Mouse (Mus musculus): ENCODE data around the gene Setd1a. TPM values are rescaled to one million over a fixed set of nuclear protein-coding genes. Genes with fewer than 3 reads are reported as not detected.

Setd1a gene
- polyA plus RNA-seq, 1 experiment from 2014 or later = 32.6 TPM

DNA sequence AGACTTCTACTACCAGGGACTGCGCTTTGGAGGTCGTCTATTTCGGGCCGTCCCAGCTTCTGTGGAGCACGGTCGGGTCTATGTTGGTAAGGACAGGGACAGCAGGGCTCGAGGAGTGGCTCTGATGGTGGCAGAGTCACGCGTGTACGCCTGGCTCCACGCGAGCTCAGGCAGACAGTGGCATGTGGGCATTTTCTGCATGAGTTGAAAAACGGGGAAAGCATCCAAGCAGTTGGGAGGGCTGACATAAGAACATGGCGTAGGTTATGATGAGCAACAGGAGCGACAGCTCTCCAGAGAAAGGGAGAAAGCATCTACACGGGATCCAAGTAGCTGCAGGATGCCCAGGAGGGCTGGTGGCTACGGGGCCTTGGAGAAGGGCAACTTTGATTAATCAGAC is 25.8 kb downstream of the Setd1a start:
- 94% methylated on average over 17 of the region's 17 CpGs for WGBS
- no peak overlapping the region for H3K4me2 ChIP-seq (replicated peaks; ENCODE audit: low read depth, low read length)
- H3K27ac ChIP-seq (ENCODE audit: low read depth, low read length) = no peak overlapping the region
- H3K36me3 ChIP-seq (ENCODE audit: control insufficient read depth, insufficient read depth, low read length) = peaks cover 28% of the 10 kb centered on the region
- ATAC-seq (ENCODE audit: low FRiP score, low TSS enrichment) = no peak
- H3K4me1 ChIP-seq (ENCODE audit: control insufficient read depth, insufficient read depth, low read length) = no peaks in the 10 kb centered on the region
- no peaks in the 10 kb centered on the region for H3K27me3 ChIP-seq (ENCODE audit: control insufficient read depth, insufficient read depth, low read length)
- H3K9ac ChIP-seq (ENCODE audit: low read depth, low read length) = no peak overlapping the region
- H3K9me3 ChIP-seq (ENCODE audit: control insufficient read depth, low read length) = no peaks in the 10 kb centered on the region
- H3K4me3 ChIP-seq (ENCODE audit: low read length) = no peak overlapping the region

DNA sequence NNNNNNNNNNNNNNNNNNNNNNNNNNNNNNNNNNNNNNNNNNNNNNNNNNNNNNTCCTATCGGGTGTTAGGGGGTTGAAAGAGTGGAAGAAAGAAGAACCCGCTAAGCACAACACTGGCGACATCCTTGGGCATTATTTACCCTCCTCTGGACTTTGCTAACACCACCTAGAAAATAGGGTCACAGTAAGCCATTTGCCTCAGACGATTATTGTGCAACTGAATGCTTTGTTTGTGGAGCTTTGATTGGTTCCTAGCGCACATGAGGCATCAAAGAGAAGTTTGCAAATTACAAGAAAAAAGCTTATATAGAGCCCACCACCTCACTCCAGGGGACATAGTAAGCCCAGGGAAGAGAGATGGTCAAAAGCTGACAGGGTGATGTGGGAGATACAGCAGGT is 32.4 kb downstream of the Setd1a start:
- H3K36me3 ChIP-seq (ENCODE audit: control insufficient read depth, insufficient read depth, low read length) = no peaks in the 10 kb centered on the region; the same call in 1 of the 2 replicates
- H3K4me3 ChIP-seq (ENCODE audit: low read length) = no peak overlapping the region
- ATAC-seq (ENCODE audit: low FRiP score, low TSS enrichment) = no peak
- H3K27me3 ChIP-seq (ENCODE audit: control insufficient read depth, insufficient read depth, low read length) = no peaks in the 10 kb centered on the region
- H3K27ac ChIP-seq (ENCODE audit: low read depth, low read length) = no peak overlapping the region
- 66% methylated on average over 5 of the region's 5 CpGs for WGBS
- H3K4me1 ChIP-seq (ENCODE audit: control insufficient read depth, insufficient read depth, low read length) = no peaks in the 10 kb centered on the region
- no peak overlapping the region for H3K9ac ChIP-seq (ENCODE audit: low read depth, low read length)
- H3K4me2 ChIP-seq (replicated peaks; ENCODE audit: low read depth, low read length) = no peak overlapping the region
- H3K9me3 ChIP-seq (ENCODE audit: control insufficient read depth, low read length) = no peaks in the 10 kb centered on the region

DNA sequence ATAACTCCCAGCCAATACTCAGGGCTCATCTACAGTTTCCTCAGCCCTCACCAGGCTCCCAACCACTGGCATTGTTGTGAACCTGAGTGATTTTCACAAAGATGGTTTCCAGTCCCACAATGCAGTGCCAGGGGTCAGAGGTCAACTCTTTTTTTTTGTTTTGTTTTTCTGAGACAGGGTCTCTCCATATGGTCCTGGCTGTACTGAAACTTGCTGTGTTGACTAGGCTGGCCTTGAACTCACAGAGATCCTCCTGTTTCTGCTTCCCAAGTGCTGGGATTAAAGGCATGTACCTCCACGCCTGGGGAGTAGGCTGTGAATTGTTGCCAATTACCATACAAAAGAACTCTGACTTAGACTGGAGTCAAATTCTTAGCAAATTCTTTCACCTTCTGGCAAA is 33.4 kb downstream of the Setd1a start:
- H3K36me3 ChIP-seq (ENCODE audit: control insufficient read depth, insufficient read depth, low read length) = no peaks in the 10 kb centered on the region; the same call in 1 of the 2 replicates
- H3K4me3 ChIP-seq (ENCODE audit: low read length) = no peak overlapping the region
- H3K9me3 ChIP-seq (ENCODE audit: control insufficient read depth, low read length) = no peaks in the 10 kb centered on the region
- no peaks in the 10 kb centered on the region for H3K4me1 ChIP-seq (ENCODE audit: control insufficient read depth, insufficient read depth, low read length)
- H3K27me3 ChIP-seq (ENCODE audit: control insufficient read depth, insufficient read depth, low read length) = no peaks in the 10 kb centered on the region
- no peak for ATAC-seq (ENCODE audit: low FRiP score, low TSS enrichment)
- no peak overlapping the region for H3K9ac ChIP-seq (ENCODE audit: low read depth, low read length)
- WGBS = 97% methylated on average over 1 of the region's 1 CpGs
- no peak overlapping the region for H3K27ac ChIP-seq (ENCODE audit: low read depth, low read length)
- H3K4me2 ChIP-seq (replicated peaks; ENCODE audit: low read depth, low read length) = no peak overlapping the region

DNA sequence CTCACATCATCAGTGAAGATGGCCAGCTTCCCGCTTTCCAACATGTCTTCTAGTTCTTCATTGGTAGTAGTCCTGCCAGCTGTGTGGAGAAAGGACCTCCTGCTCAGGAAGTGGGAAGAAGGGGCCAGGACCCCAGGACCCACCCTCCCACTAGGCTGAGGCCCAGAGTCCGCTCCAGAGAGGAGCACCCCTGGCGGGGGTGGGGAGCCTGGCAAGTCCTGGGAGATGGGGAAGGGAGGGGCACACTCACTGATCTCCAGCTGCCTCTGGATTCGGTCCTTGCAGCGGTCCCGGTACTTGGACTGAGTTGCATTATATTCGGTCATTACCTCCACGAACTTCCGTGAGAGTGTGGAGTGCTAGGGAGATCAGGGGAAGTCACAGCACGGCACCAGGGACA is 34.2 kb downstream of the Setd1a start:
- Histone ChIP-seq H3K4me3 (ENCODE audit: low read length) (no peak overlapping the region), H3K4me1 (ENCODE audit: control insufficient read depth, insufficient read depth, low read length) (peaks cover 2% of the 10 kb centered on the region; the same call in 1 of the 2 replicates), H3K27ac (ENCODE audit: low read depth, low read length) (no peak overlapping the region), H3K27me3 (ENCODE audit: control insufficient read depth, insufficient read depth, low read length) (no peaks in the 10 kb centered on the region), H3K4me2 (replicated peaks; ENCODE audit: low read depth, low read length) (no peak overlapping the region), H3K36me3 (ENCODE audit: control insufficient read depth, insufficient read depth, low read length) (no peaks in the 10 kb centered on the region; the same call in 1 of the 2 replicates), H3K9me3 (ENCODE audit: control insufficient read depth, low read length) (no peaks in the 10 kb centered on the region), H3K9ac (ENCODE audit: low read depth, low read length) (no peak overlapping the region)
- no peak for ATAC-seq (ENCODE audit: low FRiP score, low TSS enrichment)
- 88% methylated on average over 10 of the region's 10 CpGs for WGBS

DNA sequence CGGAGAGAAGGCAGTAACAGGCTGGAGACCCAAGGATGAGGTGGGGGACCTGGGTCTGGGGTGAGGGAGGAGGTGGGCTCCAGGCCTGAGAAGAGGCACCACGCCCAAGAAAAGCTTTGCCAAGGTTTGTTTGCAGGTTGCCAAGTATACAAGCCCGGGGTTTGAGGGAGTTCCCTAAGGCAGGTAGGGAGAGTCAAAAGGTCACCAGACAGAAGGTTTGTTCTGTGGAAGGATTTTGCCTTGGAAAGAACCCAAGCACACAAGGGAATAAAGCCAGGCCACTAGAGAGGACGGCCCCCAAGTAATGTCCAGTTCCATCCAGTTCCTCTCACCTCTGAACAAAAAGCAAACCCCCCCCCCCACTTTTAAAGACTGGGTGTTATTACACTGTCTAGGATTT is 34.8 kb downstream of the Setd1a start:
- Histone ChIP-seq H3K36me3 (ENCODE audit: control insufficient read depth, insufficient read depth, low read length) (no peaks in the 10 kb centered on the region; the same call in 1 of the 2 replicates), H3K9ac (ENCODE audit: low read depth, low read length) (no peak overlapping the region), H3K9me3 (ENCODE audit: control insufficient read depth, low read length) (no peaks in the 10 kb centered on the region), H3K4me3 (ENCODE audit: low read length) (no peak overlapping the region), H3K27me3 (ENCODE audit: control insufficient read depth, insufficient read depth, low read length) (no peaks in the 10 kb centered on the region), H3K4me1 (ENCODE audit: control insufficient read depth, insufficient read depth, low read length) (peaks cover 5% of the 10 kb centered on the region; the same call in 1 of the 2 replicates), H3K27ac (ENCODE audit: low read depth, low read length) (no peak overlapping the region), H3K4me2 (replicated peaks; ENCODE audit: low read depth, low read length) (no peak overlapping the region)
- ATAC-seq (ENCODE audit: low FRiP score, low TSS enrichment) = no peak
- 77% methylated on average over 4 of the region's 4 CpGs for whole genome bisulfite sequencing

DNA sequence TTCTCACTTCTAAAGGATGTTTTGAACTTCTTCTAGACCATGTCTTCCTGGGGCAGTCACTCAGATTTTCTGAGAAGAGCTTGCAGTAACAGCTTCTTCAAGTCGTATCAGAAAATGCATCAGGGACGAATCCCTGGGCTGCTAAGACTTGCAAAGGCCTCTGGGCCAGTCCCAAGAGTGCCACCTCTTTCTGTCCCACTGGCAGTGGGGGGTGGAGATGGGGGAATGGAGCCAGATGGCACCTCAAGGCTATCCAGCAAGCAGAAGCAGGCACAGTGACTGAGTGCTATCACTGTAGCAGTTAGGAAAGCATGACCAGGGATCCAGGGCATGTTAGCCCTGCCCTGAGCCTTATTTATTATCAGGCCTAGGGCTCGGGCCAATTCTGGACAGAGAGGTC is 35.8 kb downstream of the Setd1a start:
- H3K9me3 ChIP-seq (ENCODE audit: control insufficient read depth, low read length) = no peaks in the 10 kb centered on the region
- no peaks in the 10 kb centered on the region for H3K27me3 ChIP-seq (ENCODE audit: control insufficient read depth, insufficient read depth, low read length)
- no peaks in the 10 kb centered on the region; the same call in 1 of the 2 replicates for H3K36me3 ChIP-seq (ENCODE audit: control insufficient read depth, insufficient read depth, low read length)
- 91% methylated on average over 3 of the region's 3 CpGs for WGBS
- H3K4me2 ChIP-seq (replicated peaks; ENCODE audit: low read depth, low read length) = no peak overlapping the region
- peaks cover 5% of the 10 kb centered on the region; the same call in 1 of the 2 replicates for H3K4me1 ChIP-seq (ENCODE audit: control insufficient read depth, insufficient read depth, low read length)
- no peak overlapping the region for H3K4me3 ChIP-seq (ENCODE audit: low read length)
- H3K27ac ChIP-seq (ENCODE audit: low read depth, low read length) = no peak overlapping the region
- H3K9ac ChIP-seq (ENCODE audit: low read depth, low read length) = no peak overlapping the region
- no peak for ATAC-seq (ENCODE audit: low FRiP score, low TSS enrichment)

DNA sequence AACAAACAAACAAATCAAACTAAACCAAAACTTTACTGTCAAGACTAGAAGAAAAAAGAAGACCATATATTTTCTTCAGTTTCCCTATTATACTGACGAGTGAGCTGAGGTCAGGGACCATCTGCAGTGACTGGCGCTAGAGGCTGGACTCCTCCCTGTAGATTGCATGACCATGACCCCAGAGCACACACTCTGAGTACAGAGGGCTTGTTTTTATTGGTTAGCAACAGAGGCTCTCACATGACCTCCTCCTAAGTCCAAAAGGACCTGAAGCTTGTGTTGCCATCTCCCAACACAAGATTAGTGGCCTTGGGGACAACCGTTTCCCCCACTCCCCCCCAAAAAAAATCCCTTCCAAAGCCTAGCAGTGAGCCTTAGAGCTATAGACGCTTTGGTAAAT is 37.4 kb downstream of the Setd1a start:
- 59% methylated on average over 4 of the region's 4 CpGs for WGBS
- H3K36me3 ChIP-seq (ENCODE audit: control insufficient read depth, insufficient read depth, low read length) = no peaks in the 10 kb centered on the region; the same call in 1 of the 2 replicates
- no peaks in the 10 kb centered on the region for H3K9me3 ChIP-seq (ENCODE audit: control insufficient read depth, low read length)
- ATAC-seq (ENCODE audit: low FRiP score, low TSS enrichment) = no peak
- no peak overlapping the region for H3K4me2 ChIP-seq (replicated peaks; ENCODE audit: low read depth, low read length)
- no peak overlapping the region; the same call in 1 of the 2 replicates for H3K27ac ChIP-seq (ENCODE audit: low read depth, low read length)
- no peak overlapping the region for H3K4me3 ChIP-seq (ENCODE audit: low read length)
- no peak overlapping the region for H3K9ac ChIP-seq (ENCODE audit: low read depth, low read length)
- H3K4me1 ChIP-seq (ENCODE audit: control insufficient read depth, insufficient read depth, low read length) = peaks cover 5% of the 10 kb centered on the region; the same call in 1 of the 2 replicates
- H3K27me3 ChIP-seq (ENCODE audit: control insufficient read depth, insufficient read depth, low read length) = no peaks in the 10 kb centered on the region

DNA sequence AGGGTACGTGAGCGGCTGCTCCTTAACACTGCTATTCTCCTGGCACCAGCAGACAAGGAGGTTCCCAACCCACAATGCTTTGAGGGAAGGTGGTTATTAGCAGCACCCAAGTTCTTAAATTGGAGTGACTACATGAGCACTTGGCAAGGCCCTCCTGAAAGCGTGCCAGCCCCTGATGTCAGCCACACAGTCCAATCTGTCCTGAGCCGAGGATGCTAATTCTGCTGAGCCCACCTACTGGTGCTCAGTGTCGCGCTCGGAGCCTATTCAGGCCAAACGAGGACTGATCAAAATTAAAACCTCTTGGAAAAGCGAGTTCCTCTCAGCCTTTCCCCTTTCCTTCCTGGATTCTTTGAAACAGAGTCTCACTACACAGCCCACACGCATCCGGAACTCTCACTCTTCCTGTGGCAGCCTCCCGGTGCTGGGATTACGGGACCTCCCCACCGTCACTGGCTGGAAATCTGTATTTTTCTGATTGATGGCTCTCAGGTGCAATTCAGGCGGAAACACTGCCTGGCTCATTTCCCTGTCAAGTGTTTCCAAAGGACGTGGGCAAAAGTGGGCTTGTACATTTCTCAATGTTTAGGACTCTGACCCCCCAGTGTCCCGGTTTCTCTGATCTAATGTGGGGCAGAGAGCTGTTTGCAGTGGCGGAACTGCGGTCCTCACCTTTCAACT is 37.9 kb downstream of the Setd1a start:
- Histone ChIP-seq H3K4me1 (ENCODE audit: control insufficient read depth, insufficient read depth, low read length) (peaks cover 5% of the 10 kb centered on the region; the same call in 1 of the 2 replicates), H3K36me3 (ENCODE audit: control insufficient read depth, insufficient read depth, low read length) (no peaks in the 10 kb centered on the region; the same call in 1 of the 2 replicates), H3K27ac (ENCODE audit: low read depth, low read length) (peak overlapping the region; percentile 17; the same call in 1 of the 2 replicates), H3K9me3 (ENCODE audit: control insufficient read depth, low read length) (no peaks in the 10 kb centered on the region), H3K9ac (ENCODE audit: low read depth, low read length) (peak overlapping the region; percentile 18; the same call in 1 of the 2 replicates), H3K4me3 (ENCODE audit: low read length) (no peak overlapping the region), H3K4me2 (replicated peaks; ENCODE audit: low read depth, low read length) (no peak overlapping the region), H3K27me3 (ENCODE audit: control insufficient read depth, insufficient read depth, low read length) (no peaks in the 10 kb centered on the region)
- 64% methylated on average over 19 of the region's 19 CpGs for WGBS
- ATAC-seq (ENCODE audit: low FRiP score, low TSS enrichment) = no peak

DNA sequence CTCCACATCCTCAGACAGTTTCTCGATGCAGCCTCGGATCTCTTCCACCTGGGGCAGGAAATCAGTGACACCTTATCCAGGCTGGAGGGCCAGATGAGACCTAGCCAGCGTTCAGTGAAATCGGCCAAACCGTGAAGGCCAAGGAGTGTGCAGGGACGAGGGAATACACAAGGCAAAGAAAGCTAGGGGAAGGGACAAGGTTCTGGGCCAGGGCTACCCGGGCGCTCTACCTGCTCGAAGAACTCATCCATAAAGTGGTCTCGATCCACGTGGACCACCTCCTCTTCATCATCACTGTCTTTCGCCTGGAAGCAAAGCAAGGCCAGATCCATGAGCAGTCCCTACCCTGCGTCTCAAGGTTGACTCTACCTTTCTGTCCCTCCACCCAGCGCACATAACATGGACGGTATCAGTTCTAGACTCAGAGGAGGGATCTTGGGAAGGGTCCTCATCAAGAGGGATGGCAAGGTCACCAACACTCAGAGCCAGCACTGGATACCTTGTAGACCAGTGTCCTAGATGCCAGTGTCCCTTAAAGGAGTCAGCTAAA is 38.7 kb downstream of the Setd1a start:
- no peak for ATAC-seq (ENCODE audit: low FRiP score, low TSS enrichment)
- peaks cover 5% of the 10 kb centered on the region; the same call in 1 of the 2 replicates for H3K4me1 ChIP-seq (ENCODE audit: control insufficient read depth, insufficient read depth, low read length)
- H3K4me3 ChIP-seq (ENCODE audit: low read length) = no peak overlapping the region
- H3K9me3 ChIP-seq (ENCODE audit: control insufficient read depth, low read length) = no peaks in the 10 kb centered on the region
- H3K27me3 ChIP-seq (ENCODE audit: control insufficient read depth, insufficient read depth, low read length) = no peaks in the 10 kb centered on the region
- peak overlapping the region; percentile 18; the same call in 1 of the 2 replicates for H3K9ac ChIP-seq (ENCODE audit: low read depth, low read length)
- 80% methylated on average over 15 of the region's 15 CpGs for WGBS
- H3K4me2 ChIP-seq (replicated peaks; ENCODE audit: low read depth, low read length) = no peak overlapping the region
- no peaks in the 10 kb centered on the region; the same call in 1 of the 2 replicates for H3K36me3 ChIP-seq (ENCODE audit: control insufficient read depth, insufficient read depth, low read length)
- H3K27ac ChIP-seq (ENCODE audit: low read depth, low read length) = 0 out of 2 replicates have a peak overlapping the region, but pooled peaks have one; percentile 17

All from kidney, embryonic 14.5 days (tissue).